Mouse (Mus musculus) hindbrain, embryonic 15.5 days (tissue): ENCODE measurements at regions not wholly inside any gene's neighbourhood (a gene's known extent, or its start where the extent isn't known, plus 50 kb on each side); places are given as distances from the start of the nearest gene placed in this dataset.

Experiments
- ATAC-seq: fragments of 200-750 bp; cut with Nextera tagmentation; 2 replicates; pipeline ENCODE4 v1.8.0; 2017; ENCODE audit warnings: low read depth, moderate number of reproducible peaks, moderate TSS enrichment; ENCODE audit not compliant: low FRiP score
- H3K27ac ChIP-seq: fragments of 300-500 bp; sonication (generic); replicated peaks from 2 replicates; pipeline ENCODE4 v1.5.1; 2015; ENCODE audit warnings: mild to moderate bottlenecking, inconsistent platforms
- H3K27me3 ChIP-seq: fragments of 300-500 bp; sonication (generic); 2 replicates; pipeline ENCODE4 v1.6.1; 2015; ENCODE audit warnings: control low read depth, inconsistent platforms
- H3K36me3 ChIP-seq: fragments of 300-500 bp; sonication (generic); 2 replicates; pipeline ENCODE4 v1.6.1; 2015; ENCODE audit warnings: control low read depth, inconsistent platforms
- H3K4me1 ChIP-seq: fragments of 300-500 bp; sonication (generic); replicated peaks from 2 replicates; pipeline ENCODE4 v1.6.1; 2015; ENCODE audit warnings: control low read depth, inconsistent platforms
- H3K4me2 ChIP-seq: fragments of 300-500 bp; sonication (generic); 2 replicates; pipeline ENCODE4 v1.6.1; 2015; ENCODE audit warnings: moderate library complexity, mild to moderate bottlenecking, inconsistent platforms
- H3K4me3 ChIP-seq: fragments of 300-500 bp; sonication (generic); 2 replicates; pipeline ENCODE4 v1.5.1; 2015; ENCODE audit warnings: mild to moderate bottlenecking, inconsistent platforms
- H3K9ac ChIP-seq: fragments of 300-500 bp; sonication (generic); 2 replicates; pipeline ENCODE4 v1.6.1; 2015; ENCODE audit warnings: inconsistent platforms
- H3K9me3 ChIP-seq: fragments of 300-500 bp; sonication (generic); 2 replicates; pipeline ENCODE4 v1.6.1; 2016; ENCODE audit warnings: control low read depth, inconsistent platforms
- WGBS: fragments of 180-500 bp; shearing (Covaris S2); methylation state at CpG from one replicate; pipeline ENCODE4 v1.1.7; 2015; 5-methylcytosine and 5-hydroxymethylcytosine counted together

- no peak for ATAC-seq
- H3K4me2 ChIP-seq: no peak overlapping the region
- no peaks in the 10 kb centered on the region for H3K36me3 ChIP-seq
- H3K9ac ChIP-seq: no peak overlapping the region
- H3K9me3 ChIP-seq: no peaks in the 10 kb centered on the region
- 29% methylated on average over 3 of the region's 3 CpGs for WGBS
- H3K27ac ChIP-seq: no peak overlapping the region
- H3K4me1 ChIP-seq: no peaks in the 10 kb centered on the region
- H3K27me3 ChIP-seq: no peaks in the 10 kb centered on the region
- no peak overlapping the region for H3K4me3 ChIP-seq
These were observed 210.9 kb upstream of the St8sia2 start for GRCm38 (mm10) chr7:74224378-74224777.

- ATAC-seq: no peak
- no peaks in the 10 kb centered on the region for H3K9me3 ChIP-seq
- no peaks in the 10 kb centered on the region for H3K4me1 ChIP-seq
- H3K9ac ChIP-seq: no peak overlapping the region
- 36% methylated on average over 4 of the region's 4 CpGs for WGBS
- no peak overlapping the region for H3K4me3 ChIP-seq
- no peaks in the 10 kb centered on the region for H3K27me3 ChIP-seq
- no peak overlapping the region for H3K27ac ChIP-seq
- H3K36me3 ChIP-seq: no peaks in the 10 kb centered on the region
- no peak overlapping the region for H3K4me2 ChIP-seq
These were observed 187.2 kb upstream of the St8sia2 start for GRCm38 (mm10) chr7:74200661-74201060.

GRCm38 (mm10) chr7:74198796-74199195 is 185.3 kb upstream of the St8sia2 start:
- H3K9ac ChIP-seq: no peak overlapping the region
- no peak overlapping the region for H3K4me3 ChIP-seq
- 69% methylated on average over 6 of the region's 6 CpGs for WGBS
- peak; percentile 54; the same call in 1 of the 2 replicates for ATAC-seq
- H3K27ac ChIP-seq: no peak overlapping the region
- no peaks in the 10 kb centered on the region for H3K27me3 ChIP-seq
- no peaks in the 10 kb centered on the region for H3K4me1 ChIP-seq
- no peaks in the 10 kb centered on the region for H3K36me3 ChIP-seq
- H3K4me2 ChIP-seq: no peak overlapping the region
- H3K9me3 ChIP-seq: no peaks in the 10 kb centered on the region

- Histone ChIP-seq H3K4me1 (no peaks in the 10 kb centered on the region), H3K27ac (no peak overlapping the region), H3K4me3 (no peak overlapping the region), H3K36me3 (no peaks in the 10 kb centered on the region), H3K27me3 (no peaks in the 10 kb centered on the region), H3K9me3 (no peaks in the 10 kb centered on the region), H3K9ac (no peak overlapping the region), H3K4me2 (no peak overlapping the region)
- ATAC-seq: no peak
These were observed 171.2 kb upstream of the St8sia2 start for GRCm38 (mm10) chr7:74184661-74185060.

- Histone ChIP-seq H3K9ac (no peak overlapping the region), H3K27ac (no peak overlapping the region), H3K4me2 (no peak overlapping the region), H3K27me3 (no peaks in the 10 kb centered on the region), H3K9me3 (no peaks in the 10 kb centered on the region), H3K4me1 (peaks cover 10% of the 10 kb centered on the region), H3K4me3 (no peak overlapping the region), H3K36me3 (no peaks in the 10 kb centered on the region)
- 0 out of 2 replicates have a peak, but pooled peaks have one; percentile 30 for ATAC-seq
- WGBS: 65% methylated on average over 5 of the region's 5 CpGs
These were observed 160.7 kb upstream of the St8sia2 start for GRCm38 (mm10) chr7:74174206-74174605.

GRCm38 (mm10) chr7:74173230-74173612 is 159.7 kb upstream of the St8sia2 start:
- H3K36me3 ChIP-seq: no peaks in the 10 kb centered on the region
- H3K9ac ChIP-seq: no peak overlapping the region
- ATAC-seq: no peak
- H3K4me2 ChIP-seq: no peak overlapping the region
- no peak overlapping the region for H3K27ac ChIP-seq
- H3K4me1 ChIP-seq: peaks cover 10% of the 10 kb centered on the region
- no peak overlapping the region for H3K4me3 ChIP-seq
- no peaks in the 10 kb centered on the region for H3K27me3 ChIP-seq
- H3K9me3 ChIP-seq: no peaks in the 10 kb centered on the region
- 40% methylated on average over 2 of the region's 2 CpGs for WGBS

- Histone ChIP-seq H3K4me3 (no peak overlapping the region), H3K9ac (no peak overlapping the region), H3K4me1 (peaks cover 10% of the 10 kb centered on the region), H3K4me2 (no peak overlapping the region), H3K27me3 (no peaks in the 10 kb centered on the region), H3K36me3 (no peaks in the 10 kb centered on the region), H3K27ac (no peak overlapping the region), H3K9me3 (no peaks in the 10 kb centered on the region)
- ATAC-seq: no peak
- 70% methylated on average over 4 of the region's 4 CpGs for WGBS
These were observed 159.2 kb upstream of the St8sia2 start for GRCm38 (mm10) chr7:74172504-74173229.

- ATAC-seq: no peak
These were observed 138.1 kb upstream of the St8sia2 start for GRCm38 (mm10) chr7:74151590-74151989.

GRCm38 (mm10) chr7:74143236-74143635 is 129.7 kb upstream of the St8sia2 start:
- H3K4me3 ChIP-seq: no peak overlapping the region
- no peaks in the 10 kb centered on the region for H3K4me1 ChIP-seq
- no peak overlapping the region for H3K9ac ChIP-seq
- no peak overlapping the region for H3K27ac ChIP-seq
- no peaks in the 10 kb centered on the region for H3K36me3 ChIP-seq
- H3K27me3 ChIP-seq: no peaks in the 10 kb centered on the region
- no peaks in the 10 kb centered on the region for H3K9me3 ChIP-seq
- 94% methylated on average over 3 of the region's 3 CpGs for WGBS
- ATAC-seq: no peak
- no peak overlapping the region for H3K4me2 ChIP-seq

More at GRCm38 (mm10) chr7:74151590-74151989, 138.1 kb upstream of the St8sia2 start:
- H3K27me3 ChIP-seq: no peaks in the 10 kb centered on the region
- 61% methylated on average over 4 of the region's 4 CpGs for WGBS
- no peaks in the 10 kb centered on the region for H3K36me3 ChIP-seq
- no peak overlapping the region for H3K27ac ChIP-seq
- H3K9me3 ChIP-seq: no peaks in the 10 kb centered on the region
- no peak overlapping the region for H3K4me3 ChIP-seq
- no peak overlapping the region for H3K9ac ChIP-seq
- no peak overlapping the region for H3K4me2 ChIP-seq
- no peaks in the 10 kb centered on the region for H3K4me1 ChIP-seq

GRCm38 (mm10) chr7:74138169-74138568 is 124.7 kb upstream of the St8sia2 start:
- 71% methylated on average over 6 of the region's 6 CpGs for WGBS
- Histone ChIP-seq H3K27ac (no peak overlapping the region), H3K36me3 (no peaks in the 10 kb centered on the region), H3K4me1 (no peaks in the 10 kb centered on the region), H3K4me3 (no peak overlapping the region), H3K9me3 (no peaks in the 10 kb centered on the region), H3K9ac (no peak overlapping the region), H3K27me3 (no peaks in the 10 kb centered on the region), H3K4me2 (no peak overlapping the region)
- ATAC-seq: no peak

GRCm38 (mm10) chr7:74130206-74130836 is 116.8 kb upstream of the St8sia2 start:
- peak overlapping the region; percentile 42 for H3K27ac ChIP-seq
- H3K36me3 ChIP-seq: no peaks in the 10 kb centered on the region
- 0 out of 2 replicates have a peak overlapping the region, but pooled peaks have one; percentile 7 for H3K9ac ChIP-seq
- H3K4me1 ChIP-seq: peaks cover 11% of the 10 kb centered on the region; the same call in 1 of the 2 replicates
- no peak overlapping the region for H3K4me3 ChIP-seq
- peak overlapping the region; percentile 10; the same call in 1 of the 2 replicates for H3K4me2 ChIP-seq
- no peaks in the 10 kb centered on the region for H3K27me3 ChIP-seq
- WGBS: 17% methylated on average over 8 of the region's 8 CpGs
- ATAC-seq: peak; percentile 71; the same call in 1 of the 2 replicates
- H3K9me3 ChIP-seq: no peaks in the 10 kb centered on the region

- Histone ChIP-seq H3K4me3 (no peak overlapping the region), H3K27ac (no peak overlapping the region), H3K9me3 (no peaks in the 10 kb centered on the region), H3K4me1 (peaks cover 4% of the 10 kb centered on the region), H3K4me2 (no peak overlapping the region), H3K9ac (no peak overlapping the region), H3K36me3 (no peaks in the 10 kb centered on the region), H3K27me3 (no peaks in the 10 kb centered on the region)
- WGBS: 82% methylated on average over 2 of the region's 2 CpGs
- ATAC-seq: no peak
These were observed 98.6 kb upstream of the St8sia2 start for GRCm38 (mm10) chr7:74112071-74112470.
